Mouse (Mus musculus): Measurements from ENCODE around the gene Frat1.

- TF ChIP-seq POLR2A (IDR thresholded peaks at IDR 0.05; ENCODE audit: borderline replicate concordance, control insufficient read depth, low read depth, low read length): no peak
- TF ChIP-seq CTCF (IDR thresholded peaks at IDR 0.05; ENCODE audit: control insufficient read depth, insufficient read depth, low read length): no peak
Measured at GRCm38 (mm10) chr19:41828941-41829340, 829 bp upstream of the Frat1 start.
